Mouse (Mus musculus): ENCODE measurements at regions not wholly inside any gene's neighbourhood (a gene's known extent, or its start where the extent isn't known, plus 50 kb on each side); places are given as distances from the start of the nearest gene placed in this dataset.

DNA sequence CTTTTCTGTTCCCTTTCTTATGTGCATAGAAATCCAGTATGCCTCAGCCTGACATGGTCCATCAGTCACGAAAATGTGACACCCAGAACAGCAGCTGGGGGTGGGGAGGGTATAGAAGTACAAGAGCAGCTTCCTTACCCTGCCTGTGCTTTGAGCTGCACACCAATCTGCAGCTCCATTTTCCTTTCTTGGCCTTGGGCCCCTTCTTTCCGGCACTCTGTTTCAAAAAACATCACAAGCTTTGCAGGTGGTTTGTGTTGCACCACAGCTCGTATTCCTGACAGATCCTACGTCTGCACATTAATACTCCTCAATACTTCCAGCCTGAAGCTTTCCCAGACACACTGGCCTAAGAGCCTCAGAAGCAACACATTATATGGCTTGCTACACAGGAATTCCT lies 138.1 kb upstream of the Nt5c1b start:
- no peak for DNase-seq (ENCODE audit: low read depth, low spot score)

DNA sequence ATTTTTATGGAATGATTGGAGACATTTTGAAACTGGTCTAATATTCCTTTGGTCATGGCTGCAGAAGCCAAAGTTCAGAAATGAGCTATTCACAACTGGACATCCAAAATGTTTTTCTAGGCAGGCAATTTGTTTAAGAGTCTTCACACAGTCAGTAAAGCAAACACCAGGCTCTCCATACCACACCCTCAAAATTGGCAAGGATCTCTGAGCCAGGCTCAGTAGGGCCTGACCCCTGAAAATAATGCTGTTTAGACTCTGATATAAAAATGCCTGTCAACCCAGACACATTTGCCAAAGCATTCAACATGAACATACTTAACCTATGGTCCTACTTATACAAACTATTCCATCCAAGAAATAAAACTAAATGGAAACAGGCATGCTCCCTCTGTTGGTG lies 121.7 kb upstream of the Nt5c1b start:
- DNase-seq (ENCODE audit: low read depth, low spot score): no peak

DNA sequence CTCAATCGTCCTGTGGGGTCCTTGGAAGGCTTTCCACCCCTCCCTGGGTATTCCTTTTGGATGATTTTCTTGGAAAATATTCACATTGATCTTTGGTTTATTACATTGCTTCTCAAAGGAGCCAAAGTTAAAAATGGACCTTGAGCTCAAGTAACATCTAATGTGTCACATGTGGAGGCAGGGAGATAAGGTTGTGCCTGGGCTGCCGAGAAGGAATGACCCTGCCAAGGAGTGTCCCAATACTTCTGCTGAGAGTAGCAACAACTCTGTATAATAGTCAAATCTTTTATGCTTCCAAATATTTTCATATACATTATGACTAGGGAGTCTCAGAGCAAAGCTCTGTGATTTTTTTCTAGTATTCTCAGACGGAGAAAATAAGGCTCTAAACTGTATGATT lies 113.4 kb upstream of the Nt5c1b start:
- DNase-seq (ENCODE audit: low read depth, low spot score): peak; percentile 17

DNA sequence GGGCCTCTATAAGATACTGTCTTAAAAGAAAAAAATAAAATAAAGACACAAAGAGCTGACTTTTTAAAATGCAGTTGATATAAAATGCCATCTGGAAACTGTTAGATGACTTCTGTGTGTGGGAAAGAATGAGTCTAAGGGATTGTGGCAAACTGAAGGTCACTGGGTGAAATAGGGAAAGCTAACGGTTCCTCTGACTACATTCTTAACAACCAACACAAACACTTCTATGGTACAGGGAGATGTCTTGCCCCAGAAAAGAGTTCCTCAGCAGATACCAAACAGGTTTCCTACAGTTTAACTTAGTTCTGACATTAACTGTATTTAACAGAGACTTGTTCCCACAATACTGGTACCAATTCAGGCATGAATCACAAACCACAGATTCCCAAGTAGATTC lies 103.6 kb upstream of the Nt5c1b start:
- no peak for DNase-seq (ENCODE audit: low read depth, low spot score)

DNA sequence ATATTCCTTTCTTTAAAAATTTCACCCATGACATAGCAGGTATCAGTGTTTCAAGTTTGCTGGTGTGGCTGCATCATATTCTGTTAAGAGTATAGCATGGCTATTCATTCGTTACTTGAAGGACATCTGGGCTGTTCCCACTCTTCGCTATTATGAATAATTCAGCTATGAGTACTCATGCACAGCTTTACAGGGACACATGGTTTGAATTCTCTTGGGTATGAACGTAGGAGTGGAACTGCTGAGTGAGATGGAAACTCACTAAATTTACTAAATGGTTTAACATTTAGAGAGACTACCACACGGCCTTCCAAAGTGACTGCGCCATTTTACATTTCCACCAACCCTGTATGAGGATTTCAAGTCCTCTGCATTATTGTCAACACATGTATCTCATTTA lies 97.7 kb upstream of the Nt5c1b start:
- no peak for DNase-seq (ENCODE audit: low read depth, low spot score)

DNA sequence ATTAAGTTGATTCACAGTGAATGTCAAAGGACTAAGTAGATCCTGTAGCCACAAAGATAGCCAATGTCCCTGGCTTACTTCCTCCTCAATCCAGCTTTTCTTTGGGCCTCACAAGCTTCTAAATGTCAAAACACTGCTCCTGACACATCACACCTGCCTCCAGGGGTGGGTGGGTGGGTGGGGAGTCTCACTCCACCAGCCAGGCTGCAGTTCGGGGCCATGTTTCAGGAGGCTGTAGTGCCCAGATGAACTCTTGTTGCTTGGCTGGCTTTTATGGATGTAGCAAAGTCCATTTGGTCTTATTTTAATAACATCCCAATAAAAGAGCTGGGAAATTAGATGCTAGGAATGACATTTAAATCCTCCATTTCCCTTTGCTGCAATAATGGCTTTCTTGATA lies 94.5 kb upstream of the Nt5c1b start:
- DNase-seq (ENCODE audit: low read depth, low spot score): no peak

DNA sequence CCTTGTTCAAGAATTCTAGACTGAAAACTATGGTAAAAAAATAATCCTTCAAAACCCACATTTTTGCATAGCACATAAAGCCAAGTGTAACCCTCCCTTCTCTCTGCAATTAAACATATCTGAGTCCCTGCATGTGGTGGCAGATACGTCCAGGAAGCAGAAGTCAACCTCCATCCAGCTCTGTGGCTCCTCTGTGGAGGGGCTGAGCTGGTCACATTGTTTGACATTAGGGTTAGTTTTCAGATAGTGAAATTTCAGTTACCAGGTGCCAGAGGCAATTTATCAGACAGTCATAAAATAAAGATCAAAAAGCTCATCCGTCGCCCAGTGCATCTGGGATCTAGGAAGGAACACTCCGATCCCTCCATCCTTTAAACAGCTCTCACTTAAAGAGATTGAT lies 77.1 kb upstream of the Nt5c1b start:
- no peak for DNase-seq (ENCODE audit: low read depth, low spot score)

DNA sequence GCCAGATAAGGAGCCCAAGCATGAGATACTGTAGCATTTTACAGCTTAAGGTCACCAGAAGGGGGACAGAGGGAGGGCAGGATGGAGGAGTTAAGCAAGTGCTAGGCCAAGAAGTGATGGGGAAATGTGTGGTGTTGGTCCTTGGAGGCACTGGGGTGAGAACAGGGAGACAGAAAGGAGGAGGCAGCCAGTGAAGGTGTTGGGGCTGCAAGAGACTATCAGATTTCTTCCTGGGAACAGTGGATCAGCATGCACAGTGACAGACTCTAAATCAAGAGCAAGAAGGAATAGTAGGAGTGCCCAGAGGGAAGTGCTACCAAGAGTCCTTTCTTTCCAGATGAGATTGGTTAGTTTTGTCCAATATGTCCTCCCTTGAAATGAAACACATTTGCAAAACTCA lies 63.8 kb upstream of the Nt5c1b start:
- DNase-seq (ENCODE audit: low read depth, low spot score): no peak

Measured in skeletal muscle tissue, adult 2 months (tissue).